Mouse (Mus musculus): Measurements from ENCODE around the gene Ier3. TPM values are rescaled to one million over a fixed set of nuclear protein-coding genes. Genes with fewer than 3 reads are reported as not detected.

The Ier3 gene
- polyA plus RNA-seq, 1 experiment = 16.8 TPM

- DNase-seq (ENCODE audit: low read depth) = no peak
Observed at GRCm38 (mm10) chr17:35866911-35867890, 45.7 kb downstream of the Ier3 start.

DNA sequence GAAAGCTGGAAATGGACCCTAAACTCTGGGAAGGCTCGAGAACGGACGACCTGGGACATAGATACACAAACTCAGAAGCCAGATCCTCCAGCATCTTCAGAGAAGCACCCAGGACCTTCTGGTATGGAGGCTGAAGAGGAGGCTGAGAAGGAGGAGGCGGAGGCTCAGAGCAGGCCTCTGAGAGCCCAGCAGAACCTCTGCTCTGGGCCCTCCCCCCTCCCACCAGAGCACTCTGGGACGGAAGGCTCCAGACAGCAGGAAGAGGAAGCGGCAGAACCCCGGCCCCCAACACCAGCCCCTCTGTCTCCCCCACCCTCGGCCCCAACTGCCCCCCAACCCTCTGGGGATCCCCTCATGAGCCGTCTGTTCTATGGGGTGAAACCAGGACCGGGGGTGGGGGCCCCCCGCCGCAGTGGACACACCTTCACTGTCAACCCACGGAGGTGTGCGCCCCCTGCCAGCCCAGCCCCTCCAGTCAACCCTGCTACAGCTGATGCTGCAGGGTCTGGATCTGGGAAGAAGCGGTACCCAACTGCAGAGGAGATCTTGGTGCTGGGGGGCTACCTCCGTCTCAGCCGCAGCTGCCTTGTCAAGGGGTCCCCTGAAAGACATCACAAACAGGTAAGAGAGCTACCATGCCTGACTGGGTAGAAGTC is 46.8 kb downstream of the Ier3 start:
- no peak for DNase-seq (ENCODE audit: low read depth)

GRCm38 (mm10) chr17:35868961-35869345 is 47.5 kb downstream of the Ier3 start:
- DNase-seq (ENCODE audit: low read depth) = no peak

DNA sequence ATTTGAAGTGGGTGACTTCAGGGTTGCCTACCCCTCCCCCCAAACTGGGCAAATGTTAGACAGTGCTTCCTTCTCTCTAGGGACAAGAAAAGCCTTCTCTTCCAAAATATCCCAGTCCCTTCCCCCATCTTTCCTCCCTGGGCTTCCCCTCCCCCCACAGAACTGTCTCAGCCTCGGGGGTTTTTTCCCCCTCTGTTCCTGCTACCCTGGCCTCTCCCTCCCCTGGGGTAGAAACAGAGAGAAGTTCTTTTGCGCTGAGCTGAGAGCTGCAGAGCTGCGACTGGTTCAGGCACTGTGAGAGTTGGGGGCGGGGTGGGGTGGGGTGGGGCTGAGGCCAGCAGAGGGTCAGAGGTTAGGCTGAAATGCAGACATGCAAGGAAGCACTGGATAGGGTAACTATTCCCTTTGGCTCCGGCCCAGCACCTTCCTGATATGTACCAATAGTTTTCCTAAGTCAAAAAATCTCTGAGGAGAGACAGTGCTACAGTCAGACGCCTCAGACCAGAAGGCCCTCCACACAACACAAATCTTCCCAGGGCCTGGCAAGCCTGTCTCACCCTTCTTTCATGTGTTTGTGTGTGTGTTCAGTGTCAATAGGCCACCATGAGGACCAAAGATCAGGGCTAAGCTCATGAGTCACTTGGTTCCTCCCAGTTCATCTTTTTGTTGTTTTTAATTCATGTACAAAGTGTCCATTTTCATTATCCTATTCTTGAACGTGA is 48.0 kb downstream of the Ier3 start:
- no peak for DNase-seq (ENCODE audit: low read depth)

- no peak for DNase-seq (ENCODE audit: low read depth)
Observed at GRCm38 (mm10) chr17:35870151-35870883, 48.8 kb downstream of the Ier3 start.

GRCm38 (mm10) chr17:35870884-35871696 is 49.6 kb downstream of the Ier3 start:
- DNase-seq (ENCODE audit: low read depth) = no peak

Other genes with a start within 250 kb of the Ier3 start
- 0.89 and 1.1 TPM in 2 replicates for gene Sfta2, start 220.1 kb upstream of the Ier3 start, polyA plus RNA-seq (2012; rRNA removed)
- 0.76 and 6.3 TPM in 2 replicates for gene Gm9573, start 195.0 kb upstream of the Ier3 start, polyA plus RNA-seq (2012; rRNA removed)
- not detected in 2 replicates for gene Mucl3, start 178.0 kb upstream of the Ier3 start, polyA plus RNA-seq (2012; rRNA removed)
- 16.6 and 21.5 TPM in 2 replicates for gene Vars2, start 154.1 kb upstream of the Ier3 start, polyA plus RNA-seq (2012; rRNA removed)
- gene Gtf2h4, start 147.9 kb upstream of the Ier3 start, polyA plus RNA-seq (2012; rRNA removed) = 20.0 and 24.3 TPM in 2 replicates
- 53.2 and 61.8 TPM in 2 replicates for gene Ddr1, start 117.1 kb upstream of the Ier3 start, polyA plus RNA-seq (2012; rRNA removed)
- gene Flot1, start 1.5 kb downstream of the Ier3 start, polyA plus RNA-seq (2012; rRNA removed) = 68.4 and 96.1 TPM in 2 replicates
- gene Tubb5, start 16.6 kb downstream of the Ier3 start, polyA plus RNA-seq (2012; rRNA removed) = 245 and 297 TPM in 2 replicates
- gene Mdc1, start 19.8 kb downstream of the Ier3 start, polyA plus RNA-seq (2012; rRNA removed) = 8.2 and 10.0 TPM in 2 replicates
- gene Nrm, start 39.6 kb downstream of the Ier3 start, polyA plus RNA-seq (2012; rRNA removed) = 6.9 and 7.8 TPM in 2 replicates
- 43.2 and 48.6 TPM in 2 replicates for gene Ppp1r18, start 43.9 kb downstream of the Ier3 start, polyA plus RNA-seq (2012; rRNA removed)
- gene Dhx16, start 58.1 kb downstream of the Ier3 start, polyA plus RNA-seq (2012; rRNA removed) = 49.9 and 52.4 TPM in 2 replicates
- 41.2 and 50.3 TPM in 2 replicates for gene 2310061I04Rik, start 75.7 kb downstream of the Ier3 start, polyA plus RNA-seq (2012; rRNA removed)
- 56.5 and 62.4 TPM in 2 replicates for gene Atat1, start 88.4 kb downstream of the Ier3 start, polyA plus RNA-seq (2012; rRNA removed)
- 86.1 and 110 TPM in 2 replicates for gene Mrps18b, start 94.7 kb downstream of the Ier3 start, polyA plus RNA-seq (2012; rRNA removed)
- gene Ppp1r10, start 94.8 kb downstream of the Ier3 start, polyA plus RNA-seq (2012; rRNA removed) = 31.1 and 35.8 TPM in 2 replicates
- gene Abcf1, start 148.1 kb downstream of the Ier3 start, polyA plus RNA-seq (2012; rRNA removed) = 57.2 and 59.9 TPM in 2 replicates
- gene Gnl1, start 158.2 kb downstream of the Ier3 start, polyA plus RNA-seq (2012; rRNA removed) = 20.7 and 30.2 TPM in 2 replicates
- 18.7 and 21.4 TPM in 2 replicates for gene Prr3, start 158.6 kb downstream of the Ier3 start, polyA plus RNA-seq (2012; rRNA removed)
- gene H2-T24, start 198.9 kb downstream of the Ier3 start, polyA plus RNA-seq (2012; rRNA removed) = 1.1 and 1.7 TPM in 2 replicates
- gene H2-T23, start 211.2 kb downstream of the Ier3 start, polyA plus RNA-seq (2012; rRNA removed) = 86.4 and 99.4 TPM in 2 replicates
- gene H2-T22, start 221.1 kb downstream of the Ier3 start, polyA plus RNA-seq (2012; rRNA removed) = 59.2 and 59.6 TPM in 2 replicates
- gene Gm6034, start 221.3 kb downstream of the Ier3 start, polyA plus RNA-seq (2012; rRNA removed) = 0.06 TPM in 1 of 2 replicates, not detected in the other
- gene Gm11127, start 236.7 kb downstream of the Ier3 start, polyA plus RNA-seq (2012; rRNA removed) = 0.18 and 0.23 TPM in 2 replicates

Measured in gonadal fat pad, adult 2 months (tissue).